Mouse (Mus musculus) E14TG2a.4 (cell line): ENCODE measurements around the gene Creb3l1.

Source experiments
- CTCF ChIP-seq: conservative IDR thresholded peaks from 2 replicates; pipeline ENCODE4 v1.5.1; 2014; ENCODE audit warnings: low read length
- NANOG ChIP-seq: IDR thresholded peaks from 2 replicates; pipeline ENCODE4 v1.6.1; 2014; ENCODE audit warnings: borderline replicate concordance, low read length, mixed read lengths
- POU5F1 ChIP-seq: IDR thresholded peaks from 2 replicates; pipeline ENCODE4 v1.6.1; 2014; ENCODE audit warnings: low read length, borderline replicate concordance

DNA sequence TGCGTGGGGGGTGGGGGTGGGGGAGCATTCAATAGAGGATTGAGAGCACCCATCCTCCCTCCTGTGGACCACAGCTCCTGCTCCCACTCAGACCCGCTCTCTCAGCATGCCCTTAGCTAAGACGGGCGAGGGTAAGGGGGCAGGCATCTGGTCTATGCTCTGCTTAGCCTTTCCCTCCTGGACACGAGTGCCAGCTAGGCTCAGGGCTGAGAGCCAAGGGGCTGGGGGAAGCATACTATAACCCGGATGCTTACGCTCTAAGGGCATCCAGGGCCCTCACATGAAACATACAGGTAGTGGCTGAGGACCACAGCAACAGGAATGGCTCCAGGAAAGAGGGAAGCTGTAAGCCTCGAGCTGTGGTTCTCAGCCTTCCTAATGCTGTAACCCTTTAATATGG lies 66.3 kb downstream of the Creb3l1 start:
- no peak for TF ChIP-seq CTCF
- no peak for TF ChIP-seq POU5F1
- TF ChIP-seq NANOG, result no peak
